Mouse (Mus musculus): Measurements from ENCODE around the gene Rnf180. TPM values are rescaled to one million over a fixed set of nuclear protein-coding genes. Genes with fewer than 3 reads are reported as not detected.
A peak's percentile ranks its signal among the peaks of the same experiment; 100 is the strongest.

Gene Rnf180
- polyA plus RNA-seq, 1 experiment from 2014 or later = 34.5 TPM

DNA sequence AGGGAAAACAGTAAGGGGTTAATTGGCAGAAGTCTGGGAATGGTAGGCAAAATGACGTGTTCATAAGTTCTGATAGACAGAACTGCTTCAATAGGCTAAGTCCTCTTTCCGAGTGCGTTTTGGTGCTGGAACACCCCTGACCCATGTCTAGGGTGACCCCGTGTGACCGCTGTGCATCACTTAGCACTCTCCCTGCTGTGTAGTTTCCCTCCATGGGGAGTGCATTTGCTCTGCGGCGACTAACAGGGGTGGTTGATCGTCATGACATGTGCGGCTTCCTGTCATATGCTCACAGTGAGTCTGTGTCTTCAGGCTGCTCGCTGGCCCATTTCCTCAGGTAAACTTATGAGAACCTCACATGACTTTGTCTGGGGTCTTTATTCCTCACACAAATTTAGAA lies 70.6 kb downstream of the Rnf180 start:
- ATAC-seq (ENCODE audit: low FRiP score, low TSS enrichment) (no peak), DNase-seq (no peak)
- Histone ChIP-seq H3K4me3 (replicated peaks; ENCODE audit: low read depth, low read length) (no peak overlapping the region), H3K4me1 (ENCODE audit: control insufficient read depth, insufficient read depth, low read length) (no peaks in the 10 kb centered on the region), H3K9ac (replicated peaks; ENCODE audit: low read length) (no peak overlapping the region), H3K36me3 (ENCODE audit: control insufficient read depth, insufficient read depth, low read length) (no peaks in the 10 kb centered on the region), H3K4me2 (ENCODE audit: low read length) (no peak overlapping the region), H3K27ac (replicated peaks; ENCODE audit: low read depth, low read length) (no peak overlapping the region), H3K27me3 (ENCODE audit: control insufficient read depth, insufficient read depth, low read length) (no peaks in the 10 kb centered on the region), H3K9me3 (ENCODE audit: control insufficient read depth, low read length) (no peaks in the 10 kb centered on the region)
- WGBS = 60% methylated on average over 10 of the region's 10 CpGs

DNA sequence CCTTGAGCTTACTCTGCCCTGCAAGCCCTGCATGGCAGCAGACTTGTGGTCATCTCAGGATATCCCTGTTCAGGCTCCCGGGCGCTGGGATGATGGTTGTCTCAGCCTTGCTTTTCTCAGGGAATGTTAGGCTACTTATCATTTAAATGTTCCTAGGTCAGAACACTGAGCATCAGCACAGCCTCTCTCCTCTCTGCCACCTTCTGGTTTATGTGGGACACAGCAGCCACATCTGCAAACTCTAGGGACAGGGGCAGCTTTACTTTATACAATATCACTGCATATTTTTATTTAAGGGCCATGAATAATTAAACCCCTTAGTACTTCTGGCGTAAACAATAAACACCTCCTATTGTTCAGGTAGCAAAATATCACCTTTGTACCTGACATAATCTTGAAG lies 71.5 kb downstream of the Rnf180 start:
- Histone ChIP-seq H3K4me1 (ENCODE audit: control insufficient read depth, insufficient read depth, low read length) (no peaks in the 10 kb centered on the region), H3K9ac (replicated peaks; ENCODE audit: low read length) (no peak overlapping the region), H3K36me3 (ENCODE audit: control insufficient read depth, insufficient read depth, low read length) (no peaks in the 10 kb centered on the region), H3K27ac (replicated peaks; ENCODE audit: low read depth, low read length) (no peak overlapping the region), H3K4me3 (replicated peaks; ENCODE audit: low read depth, low read length) (no peak overlapping the region), H3K4me2 (ENCODE audit: low read length) (no peak overlapping the region), H3K9me3 (ENCODE audit: control insufficient read depth, low read length) (no peaks in the 10 kb centered on the region), H3K27me3 (ENCODE audit: control insufficient read depth, insufficient read depth, low read length) (no peaks in the 10 kb centered on the region)
- DNase-seq (peak; percentile 60), ATAC-seq (ENCODE audit: low FRiP score, low TSS enrichment) (peak; percentile 25; the same call in 1 of the 2 replicates)
- 66% methylated on average over 3 of the region's 3 CpGs for WGBS

DNA sequence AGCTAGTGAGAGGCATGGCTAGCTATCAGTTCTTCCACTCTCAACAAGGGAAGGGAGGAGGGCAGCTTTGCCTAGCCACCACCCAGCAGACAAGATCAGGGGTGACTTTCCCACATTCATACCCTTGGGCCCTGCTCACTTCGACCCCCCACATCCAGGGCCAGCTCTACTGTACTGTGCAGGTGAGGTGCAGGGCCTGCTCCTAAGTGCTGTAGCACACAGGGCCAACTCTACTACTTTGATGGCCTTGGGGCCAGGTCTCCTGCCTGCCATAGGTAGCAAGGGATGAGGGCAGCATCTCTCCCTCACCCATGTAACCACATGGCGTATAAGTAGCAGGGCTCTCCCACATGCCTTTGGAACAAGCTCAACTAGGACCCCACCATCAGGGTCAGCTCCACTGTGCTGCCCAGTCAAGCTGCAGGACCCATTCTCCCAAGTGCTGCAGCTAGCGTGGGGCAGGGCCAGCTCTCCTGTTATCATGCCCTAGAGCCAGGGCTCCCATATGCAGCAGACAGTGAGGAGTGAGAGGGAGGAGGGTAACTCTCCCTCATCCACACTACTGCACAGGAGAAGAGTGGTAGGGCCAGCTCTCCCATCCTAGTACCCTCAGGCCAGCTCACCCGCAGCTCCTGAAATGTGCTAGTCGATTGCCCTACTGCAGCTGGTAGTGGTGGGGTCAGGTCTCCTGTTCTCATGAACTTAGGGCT lies 72.4 kb downstream of the Rnf180 start:
- H3K4me2 ChIP-seq (ENCODE audit: low read length) = no peak overlapping the region
- no peaks in the 10 kb centered on the region for H3K9me3 ChIP-seq (ENCODE audit: control insufficient read depth, low read length)
- WGBS = 94% methylated on average over 5 of the region's 5 CpGs
- peak; percentile 39; the same call in 1 of the 2 replicates for ATAC-seq (ENCODE audit: low FRiP score, low TSS enrichment)
- no peak overlapping the region for H3K27ac ChIP-seq (replicated peaks; ENCODE audit: low read depth, low read length)
- H3K4me3 ChIP-seq (replicated peaks; ENCODE audit: low read depth, low read length) = no peak overlapping the region
- H3K4me1 ChIP-seq (ENCODE audit: control insufficient read depth, insufficient read depth, low read length) = no peaks in the 10 kb centered on the region
- DNase-seq = no peak
- H3K36me3 ChIP-seq (ENCODE audit: control insufficient read depth, insufficient read depth, low read length) = no peaks in the 10 kb centered on the region
- no peak overlapping the region for H3K9ac ChIP-seq (replicated peaks; ENCODE audit: low read length)
- H3K27me3 ChIP-seq (ENCODE audit: control insufficient read depth, insufficient read depth, low read length) = no peaks in the 10 kb centered on the region

DNA sequence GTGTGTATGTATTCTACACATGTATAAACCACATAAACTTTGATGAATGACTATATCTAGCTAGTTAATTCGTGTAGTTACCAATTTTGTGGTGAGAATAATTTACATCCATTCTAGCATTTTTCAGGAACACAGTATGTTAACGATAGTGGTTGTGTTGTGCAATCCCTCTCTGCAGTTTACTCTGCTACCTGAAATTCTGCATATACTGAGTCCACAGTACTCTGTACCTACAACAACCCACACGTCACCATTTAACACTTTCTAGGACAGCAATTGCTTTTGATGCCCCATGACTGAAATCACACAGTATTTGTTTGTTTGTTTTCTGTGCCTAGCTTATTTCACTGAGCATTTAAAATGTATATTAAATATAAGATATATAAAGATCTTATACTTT lies 83.9 kb downstream of the Rnf180 start:
- H3K4me1 ChIP-seq (ENCODE audit: control insufficient read depth, insufficient read depth, low read length) = no peaks in the 10 kb centered on the region
- no peaks in the 10 kb centered on the region for H3K27me3 ChIP-seq (ENCODE audit: control insufficient read depth, insufficient read depth, low read length)
- no peak overlapping the region for H3K4me3 ChIP-seq (replicated peaks; ENCODE audit: low read depth, low read length)
- no peak overlapping the region for H3K4me2 ChIP-seq (ENCODE audit: low read length)
- no peaks in the 10 kb centered on the region for H3K9me3 ChIP-seq (ENCODE audit: control insufficient read depth, low read length)
- H3K27ac ChIP-seq (replicated peaks; ENCODE audit: low read depth, low read length) = no peak overlapping the region
- 89% methylated on average over 3 of the region's 3 CpGs for WGBS
- H3K36me3 ChIP-seq (ENCODE audit: control insufficient read depth, insufficient read depth, low read length) = no peaks in the 10 kb centered on the region
- no peak overlapping the region for H3K9ac ChIP-seq (replicated peaks; ENCODE audit: low read length)
- no peak for DNase-seq
- no peak for ATAC-seq (ENCODE audit: low FRiP score, low TSS enrichment)

DNA sequence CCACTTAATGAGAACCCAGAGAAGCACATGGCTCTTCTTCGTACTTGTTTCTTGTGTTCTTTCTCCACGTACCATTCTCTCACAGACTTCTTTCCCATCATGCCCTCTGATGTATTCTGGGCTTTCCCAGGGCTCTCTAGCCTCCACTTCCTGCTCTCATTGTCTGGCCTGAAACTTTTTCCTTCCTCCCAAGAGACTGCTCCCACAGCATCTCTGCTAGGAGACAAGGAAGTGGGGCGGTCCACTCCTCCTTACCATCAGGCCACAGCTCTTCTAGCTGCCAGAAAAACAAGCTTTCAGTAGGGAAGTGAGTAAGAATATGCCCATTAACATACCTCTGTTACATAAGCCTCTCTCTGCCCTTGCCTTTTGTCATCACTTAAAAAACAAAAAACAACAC lies 90.8 kb downstream of the Rnf180 start:
- H3K27ac ChIP-seq (replicated peaks; ENCODE audit: low read depth, low read length) = no peak overlapping the region

DNA sequence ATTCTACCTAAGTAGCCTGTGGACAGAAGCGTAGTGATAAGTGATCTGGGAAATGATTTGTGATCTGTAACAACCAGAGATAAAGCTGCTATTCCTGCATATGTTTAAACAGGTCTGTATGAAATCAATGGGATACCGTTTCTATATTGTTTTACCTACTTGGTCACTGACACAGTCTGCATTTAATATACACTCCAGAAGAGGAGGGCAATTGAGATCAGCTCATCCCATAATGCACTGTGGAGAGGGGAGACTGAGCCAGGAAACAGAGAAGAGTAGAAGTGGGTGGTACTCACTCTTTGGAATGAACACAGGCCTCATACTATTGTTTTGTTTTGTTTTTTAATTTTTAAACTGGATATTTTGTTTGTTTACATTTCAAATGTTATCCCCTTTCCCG lies 96.0 kb downstream of the Rnf180 start:
- 81% methylated on average over 3 of the region's 3 CpGs for WGBS

More for the DNA sequence above, 90.8 kb downstream of the Rnf180 start:
- Histone ChIP-seq H3K36me3 (ENCODE audit: control insufficient read depth, insufficient read depth, low read length) (no peaks in the 10 kb centered on the region), H3K9ac (replicated peaks; ENCODE audit: low read length) (no peak overlapping the region), H3K4me2 (ENCODE audit: low read length) (no peak overlapping the region), H3K4me3 (replicated peaks; ENCODE audit: low read depth, low read length) (no peak overlapping the region), H3K4me1 (ENCODE audit: control insufficient read depth, insufficient read depth, low read length) (no peaks in the 10 kb centered on the region), H3K9me3 (ENCODE audit: control insufficient read depth, low read length) (no peaks in the 10 kb centered on the region), H3K27me3 (ENCODE audit: control insufficient read depth, insufficient read depth, low read length) (no peaks in the 10 kb centered on the region)
- DNase-seq (no peak), ATAC-seq (ENCODE audit: low FRiP score, low TSS enrichment) (no peak)
- 86% methylated on average over 3 of the region's 3 CpGs for WGBS

DNA sequence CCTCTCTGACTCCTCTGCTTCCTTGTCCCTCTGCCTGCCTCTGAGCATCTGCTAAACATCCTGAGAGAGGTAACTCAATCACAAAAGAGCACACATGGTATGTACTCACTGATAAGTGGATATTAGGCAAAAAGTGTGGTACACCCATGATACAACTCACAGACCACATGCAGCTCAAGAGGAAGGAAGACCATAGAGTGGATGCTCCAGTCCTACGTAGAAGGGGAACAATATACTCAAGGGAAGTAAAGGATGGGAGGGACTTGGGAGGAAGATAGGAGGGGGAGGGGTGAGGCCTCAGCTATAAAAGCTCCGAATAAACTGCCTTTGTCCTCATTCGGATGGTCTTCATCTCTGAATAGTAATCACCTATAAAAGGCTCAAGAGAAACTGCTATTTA lies 96.6 kb downstream of the Rnf180 start:
- H3K9ac ChIP-seq (replicated peaks; ENCODE audit: low read length) = no peak overlapping the region
- H3K36me3 ChIP-seq (ENCODE audit: control insufficient read depth, insufficient read depth, low read length) = no peaks in the 10 kb centered on the region
- ATAC-seq (ENCODE audit: low FRiP score, low TSS enrichment) (no peak), DNase-seq (no peak)
- no peak overlapping the region for H3K4me3 ChIP-seq (replicated peaks; ENCODE audit: low read depth, low read length)
- H3K4me2 ChIP-seq (ENCODE audit: low read length) = no peak overlapping the region
- 32% methylated on average over 3 of the region's 3 CpGs for WGBS
- H3K9me3 ChIP-seq (ENCODE audit: control insufficient read depth, low read length) = no peaks in the 10 kb centered on the region
- no peaks in the 10 kb centered on the region for H3K4me1 ChIP-seq (ENCODE audit: control insufficient read depth, insufficient read depth, low read length)
- H3K27ac ChIP-seq (replicated peaks; ENCODE audit: low read depth, low read length) = no peak overlapping the region
- no peaks in the 10 kb centered on the region for H3K27me3 ChIP-seq (ENCODE audit: control insufficient read depth, insufficient read depth, low read length)

More for the DNA sequence above, 96.0 kb downstream of the Rnf180 start:
- Histone ChIP-seq H3K36me3 (ENCODE audit: control insufficient read depth, insufficient read depth, low read length) (no peaks in the 10 kb centered on the region), H3K4me3 (replicated peaks; ENCODE audit: low read depth, low read length) (no peak overlapping the region), H3K4me1 (ENCODE audit: control insufficient read depth, insufficient read depth, low read length) (no peaks in the 10 kb centered on the region), H3K4me2 (ENCODE audit: low read length) (no peak overlapping the region), H3K9ac (replicated peaks; ENCODE audit: low read length) (no peak overlapping the region), H3K9me3 (ENCODE audit: control insufficient read depth, low read length) (no peaks in the 10 kb centered on the region), H3K27me3 (ENCODE audit: control insufficient read depth, insufficient read depth, low read length) (no peaks in the 10 kb centered on the region), H3K27ac (replicated peaks; ENCODE audit: low read depth, low read length) (no peak overlapping the region)
- no peak for ATAC-seq (ENCODE audit: low FRiP score, low TSS enrichment)
- no peak for DNase-seq

DNA sequence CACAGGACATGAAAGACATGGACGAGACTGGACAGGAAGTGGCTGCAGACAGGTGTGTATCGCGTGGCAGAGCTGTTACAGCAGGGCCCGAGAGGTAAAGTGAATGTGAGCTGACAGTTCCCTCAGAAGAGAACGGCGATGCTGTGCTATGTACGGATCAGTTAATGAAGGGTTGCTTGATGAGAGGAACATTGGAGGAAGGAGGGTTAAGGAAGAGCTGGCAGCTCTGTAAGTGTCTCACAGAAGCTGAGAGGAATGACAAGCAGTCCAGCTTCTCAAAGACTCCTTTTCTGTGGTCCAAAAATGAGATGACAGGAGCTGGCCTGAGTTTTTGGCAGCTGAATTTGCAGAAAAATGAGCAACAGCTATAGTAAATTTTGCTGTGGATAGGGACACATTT lies 101.0 kb downstream of the Rnf180 start:
- no peak overlapping the region for H3K9ac ChIP-seq (replicated peaks; ENCODE audit: low read length)
- no peak overlapping the region for H3K4me3 ChIP-seq (replicated peaks; ENCODE audit: low read depth, low read length)
- H3K36me3 ChIP-seq (ENCODE audit: control insufficient read depth, insufficient read depth, low read length) = no peaks in the 10 kb centered on the region
- 86% methylated on average over 7 of the region's 7 CpGs for WGBS
- no peaks in the 10 kb centered on the region for H3K4me1 ChIP-seq (ENCODE audit: control insufficient read depth, insufficient read depth, low read length)
- no peak overlapping the region for H3K4me2 ChIP-seq (ENCODE audit: low read length)
- ATAC-seq (ENCODE audit: low FRiP score, low TSS enrichment) (no peak), DNase-seq (no peak)
- H3K9me3 ChIP-seq (ENCODE audit: control insufficient read depth, low read length) = no peaks in the 10 kb centered on the region
- no peaks in the 10 kb centered on the region for H3K27me3 ChIP-seq (ENCODE audit: control insufficient read depth, insufficient read depth, low read length)
- H3K27ac ChIP-seq (replicated peaks; ENCODE audit: low read depth, low read length) = no peak overlapping the region

DNA sequence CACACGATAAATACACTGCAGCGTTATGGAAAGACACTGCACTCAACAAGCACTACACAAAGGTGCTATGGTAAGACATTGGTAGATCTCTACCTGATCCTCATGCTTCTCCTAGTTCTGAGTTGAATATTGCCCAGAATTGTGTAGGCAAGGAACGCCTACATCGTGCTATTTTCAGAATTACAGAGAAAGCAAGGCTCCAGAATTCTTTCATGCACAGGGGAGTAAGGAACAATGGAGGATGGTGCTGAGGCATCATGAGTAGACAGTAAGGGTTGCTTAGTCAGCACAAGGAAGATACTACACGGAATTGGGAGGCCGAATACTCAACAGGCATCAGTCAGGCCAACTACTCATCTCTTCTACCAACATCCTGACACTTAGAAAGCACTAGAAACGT lies 105.9 kb downstream of the Rnf180 start:
- H3K9ac ChIP-seq (replicated peaks; ENCODE audit: low read length) = no peak overlapping the region
- H3K4me1 ChIP-seq (ENCODE audit: control insufficient read depth, insufficient read depth, low read length) = no peaks in the 10 kb centered on the region
- no peak overlapping the region for H3K27ac ChIP-seq (replicated peaks; ENCODE audit: low read depth, low read length)
- no peaks in the 10 kb centered on the region for H3K27me3 ChIP-seq (ENCODE audit: control insufficient read depth, insufficient read depth, low read length)
- 90% methylated on average over 7 of the region's 7 CpGs for WGBS
- DNase-seq (no peak), ATAC-seq (ENCODE audit: low FRiP score, low TSS enrichment) (no peak)
- H3K4me3 ChIP-seq (replicated peaks; ENCODE audit: low read depth, low read length) = no peak overlapping the region
- H3K9me3 ChIP-seq (ENCODE audit: control insufficient read depth, low read length) = no peaks in the 10 kb centered on the region
- H3K36me3 ChIP-seq (ENCODE audit: control insufficient read depth, insufficient read depth, low read length) = no peaks in the 10 kb centered on the region
- H3K4me2 ChIP-seq (ENCODE audit: low read length) = no peak overlapping the region

Data from midbrain, embryonic 14.5 days (tissue).